Mouse (Mus musculus): Measurements from ENCODE around the gene Sf3b3.
A peak's percentile ranks its signal among the peaks of the same experiment; 100 is the strongest.

DNA sequence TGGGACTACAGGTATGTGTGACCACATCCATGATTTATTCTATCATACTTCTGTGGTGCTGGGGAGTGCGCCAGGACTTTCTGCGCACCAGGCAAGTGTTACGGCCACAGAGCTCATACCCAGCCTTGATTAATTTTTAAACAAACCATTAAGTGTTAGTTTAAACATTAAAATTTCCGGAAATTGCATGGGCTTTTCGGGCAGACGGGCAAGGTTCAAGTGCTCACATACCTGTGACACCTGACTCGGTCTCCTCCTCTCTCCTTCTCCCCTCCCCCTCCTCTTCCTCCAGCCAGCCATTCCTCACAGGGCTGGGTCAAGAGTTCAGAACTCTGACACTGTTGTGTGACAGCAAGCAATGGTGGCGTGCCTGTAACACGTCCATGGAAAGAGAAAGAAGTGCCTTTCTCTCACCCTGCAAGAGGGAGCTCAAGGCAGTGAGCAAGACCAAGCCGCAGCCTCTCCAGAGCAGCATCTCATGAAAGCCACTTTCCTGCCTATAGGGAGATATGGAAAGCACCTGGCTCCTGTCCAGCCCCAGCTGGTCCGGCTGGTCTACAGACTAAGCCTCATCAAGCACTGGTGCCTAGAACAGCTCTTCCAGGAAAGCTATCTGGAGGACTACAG is 53.9 kb downstream of the Sf3b3 start:
- TF ChIP-seq CTCF (IDR thresholded peaks at IDR 0.05; ENCODE audit: low read depth) (0 out of 2 replicates have a peak, but pooled peaks have one; percentile 3), EP300 (optimal IDR thresholded peaks at IDR 0.05) (no peak)

Data from stomach, postnatal 0 days (tissue).